6 mouse cellular contexts compared by ENCODE assay signal in genomic region chr16:32875281-32875680, GRCm38 (mm10). TPM values are rescaled to one million over a fixed set of nuclear protein-coding genes. Genes with fewer than 3 reads are reported as not detected.
A peak's percentile ranks its signal among the peaks of the same experiment; 100 is the strongest.
DNase-seq lines count a peak whose midpoint lies in the region; ATAC-seq and TF ChIP-seq lines count a peak whose summit lies in the region.
"Not testable (repeated sequence)": the region's sequence is repeated elsewhere in the genome, so short reads cannot be mapped to it uniquely, and the experiment has no call there.

No protein-coding gene starts in this region.

- H3K27me3 ChIP-seq in MEL (ENCODE audit: control insufficient read depth in 1 of 2, insufficient read depth in 2 of 2, low read length in 2 of 2); kidney, adult 2 months (replicated peaks; ENCODE audit: control insufficient read depth, insufficient read depth, low read length); liver, embryonic 13.5 days; small intestine, adult 2 months (ENCODE audit: control insufficient read depth, insufficient read depth, low read length): not testable (repeated sequence)

- peak overlapping the region; percentile 5; the same call in 1 of the 2 replicates for H3K4me2 ChIP-seq in liver, embryonic 13.5 days

- not testable (repeated sequence) for H3K4me3 ChIP-seq in MEL (ENCODE audit: control insufficient read depth in 1 of 2, insufficient read depth in 1 of 2, low read depth in 2 of 2, low read length in 2 of 2); gastrocnemius, adult 2 months; kidney, adult 2 months (ENCODE audit: insufficient read depth, low read depth, low read length); liver, embryonic 13.5 days (replicated peaks); small intestine, adult 2 months (ENCODE audit: low read depth, low read length)

- 81% methylated on average over 1 of the region's 1 CpGs for WGBS in kidney, adult 2 months
- WGBS in liver, embryonic 13.5 days (ENCODE audit: insufficient replicate concordance), result 48% methylated on average over 1 of the region's 1 CpGs
- WGBS in small intestine, adult 2 months, result 66% methylated on average over 1 of the region's 1 CpGs

- H3K27ac ChIP-seq in MEL (ENCODE audit: control insufficient read depth, low read depth, low read length); gastrocnemius, adult 2 months; liver, embryonic 13.5 days: not testable (repeated sequence)
- H3K27ac ChIP-seq in kidney, adult 2 months (ENCODE audit: insufficient read depth, low read depth, low read length), result peak overlapping the region; percentile 73; the same call in 1 of the 2 replicates
- peak overlapping the region; percentile 64 for H3K27ac ChIP-seq in small intestine, adult 2 months (ENCODE audit: insufficient read depth, low read depth, low read length)

- TF ChIP-seq CTCF in MEL (IDR thresholded peaks at IDR 0.05 in 2 of 3, conservative IDR thresholded peaks at IDR 0.05 in 1 of 3; ENCODE audit: control insufficient read depth in 1 of 3, insufficient read depth in 1 of 3, low read depth in 2 of 3, low read length in 3 of 3, poor library complexity in 1 of 3, severe bottlenecking in 1 of 3); kidney, adult 2 months (conservative IDR thresholded peaks at IDR 0.05; ENCODE audit: insufficient read depth, insufficient read length, low read depth, low read length); small intestine, adult 2 months (IDR thresholded peaks at IDR 0.05; ENCODE audit: extremely low read depth, insufficient read length, insufficient replicate concordance, low read depth, low read length): not testable (repeated sequence)
- TF ChIP-seq CTCF in gastrocnemius, adult 2 months (IDR thresholded peaks at IDR 0.05), result 0 out of 2 replicates have a peak, but pooled peaks have one; percentile 20

- peaks cover 14% of the 10 kb centered on the region for H3K79me2 ChIP-seq in MEL (ENCODE audit: control insufficient read depth, insufficient read depth, low read length, poor library complexity)

- not testable (repeated sequence) for H3K9ac ChIP-seq in MEL (ENCODE audit: control insufficient read depth, low read depth, low read length, poor library complexity, severe bottlenecking); liver, embryonic 13.5 days

- intact Hi-C loops in gastrocnemius, adult 2 months (cut with DNase I), result loop anchor here (5.0 kb wide), 1 partner anchor 63 kb away; the partner anchor contains the start of gene Smbd1

- not testable (repeated sequence) for H3K9me3 ChIP-seq in MEL (replicated peaks; ENCODE audit: insufficient read depth, low read length); liver, embryonic 13.5 days (replicated peaks)

- TF ChIP-seq EP300 in MEL (IDR thresholded peaks at IDR 0.05; ENCODE audit: low read depth in 1 of 2, low read length in 2 of 2), result not testable (repeated sequence)

- DNase-seq in 416B (ENCODE audit: low read depth), result peak; percentile 46
- not testable (repeated sequence) for DNase-seq in MEL (ENCODE audit: low read depth, low spot score); gastrocnemius, adult 2 months; kidney, adult 2 months; liver, embryonic 13.5 days

- ATAC-seq in liver, embryonic 13.5 days (ENCODE audit: low read depth), result not testable (repeated sequence)

- H3K36me3 ChIP-seq in MEL (ENCODE audit: control insufficient read depth in 1 of 2, insufficient read depth in 2 of 2, low read length in 2 of 2); kidney, adult 2 months (ENCODE audit: control insufficient read depth, insufficient read depth, low read length); liver, embryonic 13.5 days; small intestine, adult 2 months (ENCODE audit: control insufficient read depth, insufficient read depth, low read length): not testable (repeated sequence)

- not testable (repeated sequence) for TF ChIP-seq POLR2A in MEL (IDR thresholded peaks at IDR 0.05; ENCODE audit: control insufficient read depth in 1 of 2, insufficient read depth in 1 of 2, low read depth in 1 of 2, low read length in 2 of 2, poor library complexity in 1 of 2); kidney, adult 2 months (IDR thresholded peaks at IDR 0.05; ENCODE audit: low read depth, low read length); small intestine, adult 2 months (IDR thresholded peaks at IDR 0.05; ENCODE audit: low read depth, low read length)

- not testable (repeated sequence) for TF ChIP-seq RAD21 in MEL (IDR thresholded peaks at IDR 0.05; ENCODE audit: low read depth, low read length)

- H3K4me1 ChIP-seq in MEL (ENCODE audit: control insufficient read depth in 1 of 2, insufficient read depth in 2 of 2, low read length in 2 of 2); kidney, adult 2 months (ENCODE audit: control insufficient read depth, insufficient read depth, low read length); small intestine, adult 2 months (ENCODE audit: control insufficient read depth, insufficient read depth, insufficient read length, low read length): not testable (repeated sequence)
- H3K4me1 ChIP-seq in liver, embryonic 13.5 days (replicated peaks), result peaks cover 25% of the 10 kb centered on the region

TF ChIP-seq in MEL, 35 proteins besides CTCF, POLR2A, EP300 and RAD21:
- peak; percentile 68 for TF ChIP-seq ZNF384 (IDR thresholded peaks at IDR 0.05; ENCODE audit: low read depth, low read length)

RNA-seq across cellular contexts. Expression of gene Fyttd1, which starts 2.0 kb away (rescaled TPM):
- total RNA-seq in MEL (2012; rRNA removed), result 74.8 and 76.0 TPM in 2 replicates
- polyA plus RNA-seq in MEL (2012; ENCODE audit: insufficient read depth in 1 of 2, insufficient read length in 2 of 2, low read depth in 1 of 2, low replicate concordance in 2 of 2, missing spikeins in 1 of 2), result 10 to 100 TPM in 1 of 2 experiments, not detected in 1; 44.3 TPM
- total RNA-seq in gastrocnemius, adult 2 months (2021), result 10 to 100 TPM; 95.0 to 95.1 TPM
- 6.2 and 9.0 TPM in 2 replicates for polyA plus RNA-seq in kidney, adult 2 months (2012; rRNA removed)
- polyA plus RNA-seq in liver, embryonic 13.5 days (2015; fragmentation: Nextera tagmentation; extraction: Ambion mirVana), result 34.0 and 42.4 TPM in 2 replicates
- 0.66 and 0.93 TPM in 2 replicates for polyA plus RNA-seq in small intestine, adult 2 months (2012; rRNA removed)

RNA-seq across cellular contexts. Expression of gene Rubcn, which starts 2.3 kb away (rescaled TPM):
- 10.2 and 10.7 TPM in 2 replicates for total RNA-seq in MEL (2012; rRNA removed)
- 10 to 100 TPM in 1 of 2 experiments, not detected in 1; 14.6 TPM for polyA plus RNA-seq in MEL (2012; ENCODE audit: insufficient read depth in 1 of 2, insufficient read length in 2 of 2, low read depth in 1 of 2, low replicate concordance in 2 of 2, missing spikeins in 1 of 2)
- 10 to 100 TPM; 24.0 to 28.5 TPM for total RNA-seq in gastrocnemius, adult 2 months (2021)
- 36.9 and 38.9 TPM in 2 replicates for polyA plus RNA-seq in kidney, adult 2 months (2012; rRNA removed)
- 4.3 and 5.2 TPM in 2 replicates for polyA plus RNA-seq in liver, embryonic 13.5 days (2015; fragmentation: Nextera tagmentation; extraction: Ambion mirVana)
- polyA plus RNA-seq in small intestine, adult 2 months (2012; rRNA removed), result 15.1 and 28.5 TPM in 2 replicates

RNA-seq across cellular contexts. Expression of gene Lrch3, which starts 38.6 kb away (rescaled TPM):
- total RNA-seq in MEL (2012; rRNA removed), result 8.6 and 9.5 TPM in 2 replicates
- polyA plus RNA-seq in MEL (2012; ENCODE audit: insufficient read depth in 1 of 2, insufficient read length in 2 of 2, low read depth in 1 of 2, low replicate concordance in 2 of 2, missing spikeins in 1 of 2), result 10 to 100 TPM in 1 of 2 experiments, not detected in 1; 17.0 TPM
- total RNA-seq in gastrocnemius, adult 2 months (2021), result 10 to 100 TPM; 14.1 to 16.0 TPM
- polyA plus RNA-seq in kidney, adult 2 months (2012; rRNA removed), result 20.6 and 21.0 TPM in 2 replicates
- 6.2 and 6.7 TPM in 2 replicates for polyA plus RNA-seq in liver, embryonic 13.5 days (2015; fragmentation: Nextera tagmentation; extraction: Ambion mirVana)
- 5.9 and 12.7 TPM in 2 replicates for polyA plus RNA-seq in small intestine, adult 2 months (2012; rRNA removed)
